Mouse (Mus musculus): ENCODE results near the gene Dgke.

GRCm38 (mm10) chr11:89009496-89009895 is 57.2 kb downstream of the Dgke start:
- TF ChIP-seq CTCF (IDR thresholded peaks at IDR 0.05; ENCODE audit: extremely low read depth, insufficient read depth, insufficient read length, insufficient replicate concordance) (no peak), POLR2A (IDR thresholded peaks at IDR 0.05; ENCODE audit: low read depth, low read length) (no peak)

All from spleen, adult 2 months (tissue).